Mouse (Mus musculus) retina, embryonic 14.5 days (tissue): ENCODE measurements around the gene Il27.

ENCODE experiments used
- DNase-seq: peaks from one replicate; pipeline ENCODE4 v3.0.0-alpha.2; 2015; ENCODE audit warnings: low spot score

Il27 gene

GRCm38 (mm10) chr7:126594862-126595561 is at the start of gene Il27:
Gene Il27, minus strand, starts transcription at chr7:126594941.
- DNase-seq = no peak

- DNase-seq = no peak
These were observed 49.6 kb upstream of the Il27 start for GRCm38 (mm10) chr7:126644345-126644744.

- DNase-seq = peak; percentile 53
These were observed 48.5 kb upstream of the Il27 start for GRCm38 (mm10) chr7:126643244-126643617.

- DNase-seq = no peak
These were observed 48.0 kb upstream of the Il27 start for GRCm38 (mm10) chr7:126642545-126643243.

GRCm38 (mm10) chr7:126636733-126637520 is 42.2 kb upstream of the Il27 start:
- peak; percentile 68 for DNase-seq

GRCm38 (mm10) chr7:126635375-126635774 is 40.6 kb upstream of the Il27 start:
- no peak for DNase-seq

- DNase-seq = no peak
These were observed 37.7 kb upstream of the Il27 start for GRCm38 (mm10) chr7:126632478-126632877.

GRCm38 (mm10) chr7:126630824-126631518 is 36.2 kb upstream of the Il27 start, which contains the start of gene Nupr1:
Gene Nupr1, minus strand, starts transcription at chr7:126630861.
- no peak for DNase-seq

- no peak for DNase-seq
These were observed 35.2 kb upstream of the Il27 start for GRCm38 (mm10) chr7:126629915-126630314.

- DNase-seq = no peak
These were observed 33.4 kb upstream of the Il27 start for GRCm38 (mm10) chr7:126628111-126628510.

- no peak for DNase-seq
These were observed 31.3 kb upstream of the Il27 start for GRCm38 (mm10) chr7:126625807-126626600.

GRCm38 (mm10) chr7:126625369-126625768 is 30.6 kb upstream of the Il27 start:
- DNase-seq = no peak

- no peak for DNase-seq
These were observed 30.0 kb upstream of the Il27 start for GRCm38 (mm10) chr7:126624774-126625173.

GRCm38 (mm10) chr7:126623381-126623780 is 28.6 kb upstream of the Il27 start:
- DNase-seq = no peak

GRCm38 (mm10) chr7:126621452-126622359 is 27.0 kb upstream of the Il27 start:
- DNase-seq = no peak

- DNase-seq = no peak
These were observed 25.0 kb upstream of the Il27 start for GRCm38 (mm10) chr7:126619559-126620275.

GRCm38 (mm10) chr7:126616707-126617106 is 22.0 kb upstream of the Il27 start:
- no peak for DNase-seq

- DNase-seq = no peak
These were observed 18.0 kb upstream of the Il27 start for GRCm38 (mm10) chr7:126612736-126613135.

- no peak for DNase-seq
These were observed 13.1 kb upstream of the Il27 start for GRCm38 (mm10) chr7:126607796-126608195.

- DNase-seq = no peak
These were observed 12.3 kb upstream of the Il27 start for GRCm38 (mm10) chr7:126607064-126607463.
